Mouse (Mus musculus) spleen, adult 2 months (tissue): ENCODE data around the gene Epor.

Source experiments
- CTCF ChIP-seq: fragments of 200-500 bp; IDR thresholded peaks from 2 replicates; pipeline ENCODE4 v1.5.1; 2011; ENCODE audit warnings: mild to moderate bottlenecking, inconsistent platforms; ENCODE audit not compliant: insufficient read depth, insufficient read length, insufficient replicate concordance; ENCODE audit errors: extremely low read depth
- POLR2A ChIP-seq: fragments of 200-500 bp; IDR thresholded peaks from 2 replicates; pipeline ENCODE4 v1.6.1; 2011; ENCODE audit warnings: low read depth, low read length, inconsistent platforms

DNA sequence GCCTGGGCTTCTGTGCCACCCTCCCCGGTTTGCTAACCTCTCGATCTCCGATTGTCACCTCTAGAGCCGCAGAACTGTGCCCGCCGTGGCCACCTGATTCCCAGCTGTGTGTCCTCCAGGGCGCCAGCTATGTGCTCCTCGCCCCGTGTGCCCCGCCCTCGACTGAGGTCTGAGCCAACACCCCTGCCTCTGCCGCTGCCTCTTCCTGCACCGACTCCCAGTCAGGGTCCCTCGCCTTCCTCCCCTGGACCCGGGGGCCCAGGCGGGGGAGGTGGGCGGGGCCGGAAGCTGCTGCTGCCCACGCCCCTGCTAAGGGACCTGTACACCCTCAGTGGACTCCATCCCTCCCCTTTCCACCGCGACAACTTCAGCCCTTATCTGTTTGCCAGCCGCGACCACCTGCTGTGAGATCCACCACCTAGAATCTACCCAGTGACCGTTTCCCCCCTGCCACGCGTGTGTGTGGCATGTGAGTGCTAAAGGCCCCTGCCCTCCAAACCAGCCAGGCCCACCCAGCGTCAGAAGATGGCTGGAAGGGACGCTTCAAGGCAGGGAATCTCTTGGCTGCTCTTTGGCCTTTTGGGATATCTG is 15.7 kb downstream of the Epor start:
- no peak for TF ChIP-seq POLR2A
- no peak for TF ChIP-seq CTCF
